ENCODE assay signal across 12 mouse cellular contexts in genomic region chr15:93592596-93592995, GRCm38 (mm10). TPM values are rescaled to one million over a fixed set of nuclear protein-coding genes. Genes with fewer than 3 reads are reported as not detected.
DNase-seq lines count a peak whose midpoint lies in the region; ATAC-seq and TF ChIP-seq lines count a peak whose summit lies in the region.
"Had no signal": no experiment of that assay in that cellular context is flagged by ENCODE, and none has a peak within 500 bp of the region (broad histone marks: within the 10 kb centered on the region; RNA-seq: fewer than 3 reads in every experiment).

No protein-coding gene starts in this region.

- H3K4me2 ChIP-seq in heart, embryonic 13.5 days: peak overlapping the region; percentile 92
- no peak overlapping the region for H3K4me2 ChIP-seq in liver, postnatal 0 days (ENCODE audit: low read depth, low read length)
- peak overlapping the region; percentile 58 for H3K4me2 ChIP-seq in intestine, embryonic 15.5 days (replicated peaks)
- H3K4me2 ChIP-seq in neural tube, embryonic 15.5 days: peak overlapping the region; percentile 62

- H3K9ac ChIP-seq in heart, embryonic 13.5 days: peak overlapping the region; percentile 76
- H3K9ac ChIP-seq in liver, postnatal 0 days (replicated peaks): no peak overlapping the region
- no peak overlapping the region for H3K9ac ChIP-seq in intestine, embryonic 15.5 days
- H3K9ac ChIP-seq in neural tube, embryonic 15.5 days (replicated peaks): no peak overlapping the region

- TF ChIP-seq CTCF in liver, postnatal 0 days (IDR thresholded peaks at IDR 0.05; ENCODE audit: low read depth): no peak

- H3K9me3 ChIP-seq in heart, embryonic 13.5 days: no peaks in the 10 kb centered on the region
- no peaks in the 10 kb centered on the region for H3K9me3 ChIP-seq in liver, postnatal 0 days (ENCODE audit: low read length)
- H3K9me3 ChIP-seq in intestine, embryonic 15.5 days: no peaks in the 10 kb centered on the region
- H3K9me3 ChIP-seq in neural tube, embryonic 15.5 days (replicated peaks): no peaks in the 10 kb centered on the region

- TF ChIP-seq EP300 in liver, postnatal 0 days (IDR thresholded peaks at IDR 0.05; ENCODE audit: low read depth): no peak

- ATAC-seq in heart, embryonic 13.5 days (ENCODE audit: extremely low read depth, insufficient number of reproducible peaks, low FRiP score, low TSS enrichment): no peak
- no peak for ATAC-seq in liver, postnatal 0 days
- ATAC-seq in intestine, embryonic 15.5 days: no peak
- ATAC-seq in neural tube, embryonic 15.5 days (ENCODE audit: low FRiP score): no peak
- ATAC-seq: CD4-positive, CD25-positive, alpha-beta regulatory T cell, adult 4 months; Patski had no signal

- WGBS in heart, embryonic 13.5 days: 24% methylated on average over 3 of the region's 3 CpGs
- 33% methylated on average over 3 of the region's 3 CpGs for WGBS in liver, postnatal 0 days (ENCODE audit: insufficient replicate concordance)
- 48% methylated on average over 3 of the region's 3 CpGs for WGBS in intestine, embryonic 15.5 days
- 79% methylated on average over 3 of the region's 3 CpGs for WGBS in neural tube, embryonic 15.5 days

- H3K27ac ChIP-seq in heart, embryonic 13.5 days (replicated peaks): peak overlapping the region; percentile 70
- H3K27ac ChIP-seq in liver, postnatal 0 days (ENCODE audit: low read depth): no peak overlapping the region
- 0 out of 2 replicates have a peak overlapping the region, but pooled peaks have one; percentile 45 for H3K27ac ChIP-seq in intestine, embryonic 15.5 days
- H3K27ac ChIP-seq in neural tube, embryonic 15.5 days (replicated peaks): no peak overlapping the region
- H3K27ac ChIP-seq: macrophage had no signal

- peaks cover 1% of the 10 kb centered on the region; the same call in 1 of the 2 replicates for H3K36me3 ChIP-seq in heart, embryonic 13.5 days
- H3K36me3 ChIP-seq in liver, postnatal 0 days (replicated peaks; ENCODE audit: insufficient read depth, low read length): no peaks in the 10 kb centered on the region
- H3K36me3 ChIP-seq in intestine, embryonic 15.5 days: no peaks in the 10 kb centered on the region
- H3K36me3 ChIP-seq in neural tube, embryonic 15.5 days: no peaks in the 10 kb centered on the region

- DNase-seq in heart, adult 9 months (ENCODE audit: low spot score in 2 of 2): no peak
- peak; percentile 55 for DNase-seq in liver
- DNase-seq in liver, postnatal 0 days: no peak
- no peak for DNase-seq in gastrocnemius, adult 8-10 months (ENCODE audit: low spot score in 2 of 2)
- no peak for DNase-seq in B cell, adult 2 months

- peak overlapping the region; percentile 46; the same call in 1 of the 2 replicates for H3K4me3 ChIP-seq in heart, embryonic 13.5 days
- H3K4me3 ChIP-seq in liver, postnatal 0 days (ENCODE audit: low read depth, low read length): no peak overlapping the region
- no peak overlapping the region for H3K4me3 ChIP-seq in intestine, embryonic 15.5 days (replicated peaks)
- no peak overlapping the region for H3K4me3 ChIP-seq in neural tube, embryonic 15.5 days (replicated peaks)

- H3K4me1 ChIP-seq in heart, embryonic 13.5 days: peaks cover 75% of the 10 kb centered on the region
- H3K4me1 ChIP-seq in liver, postnatal 0 days (ENCODE audit: insufficient read depth): peaks cover 6% of the 10 kb centered on the region; the same call in 1 of the 2 replicates
- H3K4me1 ChIP-seq in intestine, embryonic 15.5 days (replicated peaks): peaks cover 30% of the 10 kb centered on the region
- peaks cover 45% of the 10 kb centered on the region for H3K4me1 ChIP-seq in neural tube, embryonic 15.5 days

- no peaks in the 10 kb centered on the region for H3K27me3 ChIP-seq in heart, embryonic 13.5 days (replicated peaks)
- H3K27me3 ChIP-seq in liver, postnatal 0 days (ENCODE audit: insufficient read depth, low read length): no peaks in the 10 kb centered on the region
- H3K27me3 ChIP-seq in intestine, embryonic 15.5 days (replicated peaks): no peaks in the 10 kb centered on the region
- H3K27me3 ChIP-seq in neural tube, embryonic 15.5 days (replicated peaks): no peaks in the 10 kb centered on the region
- H3K27me3 ChIP-seq: Patski had no signal

RNA-seq across cellular contexts. Expression of gene Prickle1, which starts 3.1 kb away (rescaled TPM):
- polyA plus RNA-seq in heart, embryonic 13.5 days (2015; fragmentation: Nextera tagmentation; extraction: Ambion mirVana): 30.3 and 30.5 TPM in 2 replicates
- polyA plus RNA-seq in liver, postnatal 0 days (2015; fragmentation: Nextera tagmentation; extraction: Ambion mirVana): 2.3 and 2.5 TPM in 2 replicates
- 21.0 and 23.7 TPM in 2 replicates for polyA plus RNA-seq in intestine, embryonic 15.5 days (2015; fragmentation: Nextera tagmentation; extraction: Ambion mirVana)
- polyA plus RNA-seq in neural tube, embryonic 15.5 days (2015; fragmentation: Nextera tagmentation; extraction: Ambion mirVana): 22.8 and 27.5 TPM in 2 replicates
- 1 to 10 TPM; 2.6 to 4.0 (median 3.5) TPM for total RNA-seq in gastrocnemius, adult 8-10 months (2022)
- total RNA-seq: monocyte, adult 5-6 weeks had no signal
- polyA plus RNA-seq: macrophage had no signal

Comparison
In these comparisons a context has a peak if more than half of its experiments do, and no peak if none do; other contexts are left out.
1. H3K27ac ChIP-seq: peak in heart, embryonic 13.5 days (single experiment) and intestine, embryonic 15.5 days (single experiment); none in liver, postnatal 0 days (single experiment) and neural tube, embryonic 15.5 days (single experiment).